Mouse (Mus musculus) neural tube, embryonic 15.5 days (tissue): Measurements from ENCODE around the gene Rabac1. TPM values are rescaled to one million over a fixed set of nuclear protein-coding genes. Genes with fewer than 3 reads are reported as not detected.

Experiments used
- ATAC-seq: fragments of 200-750 bp; cut with Nextera tagmentation; 2 replicates; pipeline ENCODE4 v1.8.0; 2017; ENCODE audit warnings: mild to moderate bottlenecking, moderate TSS enrichment, moderate library complexity; ENCODE audit not compliant: low FRiP score
- H3K27ac ChIP-seq: fragments of 300-500 bp; sonication (generic); replicated peaks from 2 replicates; pipeline ENCODE4 v1.5.1; 2015; ENCODE audit warnings: mild to moderate bottlenecking, inconsistent platforms
- H3K27me3 ChIP-seq: fragments of 300-500 bp; sonication (generic); replicated peaks from 2 replicates; pipeline ENCODE4 v1.6.1; 2015; ENCODE audit warnings: inconsistent platforms
- H3K36me3 ChIP-seq: fragments of 300-500 bp; sonication (generic); 2 replicates; pipeline ENCODE4 v1.6.1; 2015; ENCODE audit warnings: inconsistent platforms
- H3K4me1 ChIP-seq: fragments of 300-500 bp; sonication (generic); 2 replicates; pipeline ENCODE4 v1.6.1; 2015; ENCODE audit warnings: inconsistent platforms
- H3K4me2 ChIP-seq: fragments of 300-500 bp; sonication (generic); 2 replicates; pipeline ENCODE4 v1.6.1; 2015; ENCODE audit warnings: inconsistent platforms, mild to moderate bottlenecking, moderate library complexity
- H3K4me3 ChIP-seq: fragments of 300-500 bp; sonication (generic); replicated peaks from 2 replicates; pipeline ENCODE4 v1.5.1; 2015; ENCODE audit warnings: mild to moderate bottlenecking, inconsistent platforms
- H3K9ac ChIP-seq: fragments of 300-500 bp; sonication (generic); replicated peaks from 2 replicates; pipeline ENCODE4 v1.6.1; 2015; ENCODE audit warnings: mild to moderate bottlenecking, inconsistent platforms
- H3K9me3 ChIP-seq: fragments of 300-500 bp; sonication (generic); replicated peaks from 2 replicates; pipeline ENCODE4 v1.6.1; 2016; ENCODE audit warnings: inconsistent platforms
- WGBS: fragments of 180-500 bp; shearing (Covaris S2); methylation state at CpG from one replicate; pipeline ENCODE4 v1.1.7; 2015; ENCODE audit warnings: mixed read lengths; 5-methylcytosine and 5-hydroxymethylcytosine counted together
- polyA plus RNA-seq: library from polyadenylated mRNA; unstranded; fragments of >200 nt; fragmentation: Nextera tagmentation; extraction: Ambion mirVana; gene quantifications from 2 replicates; pipeline ENCODE4 v1.2.1, GENCODE M21; 2015

Rabac1 gene
- polyA plus RNA-seq, 1 experiment from 2014 or later, result 336 TPM

- no peaks in the 10 kb centered on the region for H3K9me3 ChIP-seq
- 81% methylated on average over 7 of the region's 7 CpGs for WGBS
- peaks cover 66% of the 10 kb centered on the region for H3K36me3 ChIP-seq
- H3K4me3 ChIP-seq, result no peak overlapping the region
- no peaks in the 10 kb centered on the region for H3K27me3 ChIP-seq
- ATAC-seq, result no peak
- H3K27ac ChIP-seq, result no peak overlapping the region
- no peak overlapping the region for H3K9ac ChIP-seq
- peaks cover 2% of the 10 kb centered on the region; the same call in 1 of the 2 replicates for H3K4me1 ChIP-seq
- no peak overlapping the region for H3K4me2 ChIP-seq
These were observed 6.2 kb upstream of the Rabac1 start for GRCm38 (mm10) chr7:24978781-24979180.

- ATAC-seq, result no peak
- Histone ChIP-seq H3K9me3 (no peaks in the 10 kb centered on the region), H3K4me1 (peaks cover 14% of the 10 kb centered on the region), H3K27me3 (no peaks in the 10 kb centered on the region), H3K4me3 (no peak overlapping the region), H3K27ac (no peak overlapping the region), H3K36me3 (peaks cover 28% of the 10 kb centered on the region), H3K4me2 (no peak overlapping the region), H3K9ac (no peak overlapping the region; the same call in 1 of the 2 replicates)
- 29% methylated on average over 9 of the region's 9 CpGs for WGBS
These were observed 2.5 kb upstream of the Rabac1 start for GRCm38 (mm10) chr7:24974893-24975595.

GRCm38 (mm10) chr7:24973902-24974301 is 1.3 kb upstream of the Rabac1 start:
- no peak overlapping the region for H3K4me2 ChIP-seq
- no peak overlapping the region for H3K4me3 ChIP-seq
- WGBS, result 74% methylated on average over 5 of the region's 5 CpGs
- no peak overlapping the region for H3K27ac ChIP-seq
- peaks cover 20% of the 10 kb centered on the region for H3K36me3 ChIP-seq
- ATAC-seq, result no peak
- H3K27me3 ChIP-seq, result no peaks in the 10 kb centered on the region
- H3K4me1 ChIP-seq, result peaks cover 14% of the 10 kb centered on the region
- no peak overlapping the region for H3K9ac ChIP-seq
- H3K9me3 ChIP-seq, result no peaks in the 10 kb centered on the region

- H3K4me3 ChIP-seq, result no peak overlapping the region
- H3K9me3 ChIP-seq, result no peaks in the 10 kb centered on the region
- no peak overlapping the region for H3K9ac ChIP-seq
- no peak overlapping the region for H3K27ac ChIP-seq
- H3K36me3 ChIP-seq, result peaks cover 13% of the 10 kb centered on the region
- H3K4me2 ChIP-seq, result no peak overlapping the region
- H3K27me3 ChIP-seq, result no peaks in the 10 kb centered on the region
- peaks cover 14% of the 10 kb centered on the region for H3K4me1 ChIP-seq
- WGBS, result 83% methylated on average over 4 of the region's 4 CpGs
- ATAC-seq, result no peak
These were observed 654 bp upstream of the Rabac1 start for GRCm38 (mm10) chr7:24973208-24973607.

- WGBS, result 10% methylated on average over 19 of the region's 19 CpGs
These were observed 1.1 kb downstream of the Rabac1 start for GRCm38 (mm10) chr7:24971261-24971971.

GRCm38 (mm10) chr7:24970341-24970740 is 2.2 kb downstream of the Rabac1 start:
- 0 out of 2 replicates have a peak, but pooled peaks cover 3% of the 10 kb centered on the region for H3K36me3 ChIP-seq
- H3K9ac ChIP-seq, result no peak overlapping the region
- 90% methylated on average over 3 of the region's 3 CpGs for WGBS
- ATAC-seq, result no peak
- H3K4me2 ChIP-seq, result no peak overlapping the region
- H3K27ac ChIP-seq, result no peak overlapping the region
- no peak overlapping the region for H3K4me3 ChIP-seq
- peaks cover 14% of the 10 kb centered on the region for H3K4me1 ChIP-seq
- no peaks in the 10 kb centered on the region for H3K9me3 ChIP-seq
- no peaks in the 10 kb centered on the region for H3K27me3 ChIP-seq

More at GRCm38 (mm10) chr7:24971261-24971971, 1.1 kb downstream of the Rabac1 start:
- peaks cover 14% of the 10 kb centered on the region for H3K4me1 ChIP-seq
- no peaks in the 10 kb centered on the region for H3K27me3 ChIP-seq
- no peaks in the 10 kb centered on the region for H3K9me3 ChIP-seq
- H3K4me3 ChIP-seq, result peak overlapping the region; percentile 79
- H3K4me2 ChIP-seq, result peak overlapping the region; percentile 75
- peak overlapping the region; percentile 90 for H3K9ac ChIP-seq
- no peak for ATAC-seq
- H3K36me3 ChIP-seq, result 0 out of 2 replicates have a peak, but pooled peaks cover 3% of the 10 kb centered on the region
- H3K27ac ChIP-seq, result peak overlapping the region; percentile 86

GRCm38 (mm10) chr7:24969805-24970204 is 2.7 kb downstream of the Rabac1 start:
- Histone ChIP-seq H3K4me3 (no peak overlapping the region), H3K36me3 (0 out of 2 replicates have a peak, but pooled peaks cover 3% of the 10 kb centered on the region), H3K27ac (no peak overlapping the region), H3K4me2 (no peak overlapping the region), H3K9ac (no peak overlapping the region), H3K4me1 (peaks cover 12% of the 10 kb centered on the region), H3K9me3 (no peaks in the 10 kb centered on the region), H3K27me3 (no peaks in the 10 kb centered on the region)
- WGBS, result 75% methylated on average over 12 of the region's 12 CpGs
- ATAC-seq, result no peak

GRCm38 (mm10) chr7:24968463-24968862 is 4.1 kb downstream of the Rabac1 start:
- Histone ChIP-seq H3K4me3 (no peak overlapping the region), H3K27ac (no peak overlapping the region), H3K4me1 (peaks cover 12% of the 10 kb centered on the region), H3K4me2 (no peak overlapping the region), H3K9me3 (no peaks in the 10 kb centered on the region), H3K36me3 (0 out of 2 replicates have a peak, but pooled peaks cover 3% of the 10 kb centered on the region), H3K27me3 (no peaks in the 10 kb centered on the region), H3K9ac (no peak overlapping the region)
- no peak for ATAC-seq
- 77% methylated on average over 6 of the region's 6 CpGs for WGBS

GRCm38 (mm10) chr7:24967966-24968365 is 4.6 kb downstream of the Rabac1 start:
- no peak for ATAC-seq
- no peak overlapping the region for H3K4me3 ChIP-seq
- H3K27me3 ChIP-seq, result no peaks in the 10 kb centered on the region
- WGBS, result 85% methylated on average over 8 of the region's 8 CpGs
- H3K36me3 ChIP-seq, result 0 out of 2 replicates have a peak, but pooled peaks cover 3% of the 10 kb centered on the region
- H3K4me2 ChIP-seq, result no peak overlapping the region
- H3K27ac ChIP-seq, result no peak overlapping the region
- no peak overlapping the region for H3K9ac ChIP-seq
- H3K9me3 ChIP-seq, result no peaks in the 10 kb centered on the region
- peaks cover 12% of the 10 kb centered on the region for H3K4me1 ChIP-seq

GRCm38 (mm10) chr7:24964897-24965535 is 7.5 kb downstream of the Rabac1 start:
- no peaks in the 10 kb centered on the region for H3K9me3 ChIP-seq
- no peak overlapping the region for H3K9ac ChIP-seq
- H3K4me2 ChIP-seq, result no peak overlapping the region
- no peaks in the 10 kb centered on the region for H3K27me3 ChIP-seq
- no peak overlapping the region for H3K4me3 ChIP-seq
- 15% methylated on average over 5 of the region's 5 CpGs for WGBS
- no peaks in the 10 kb centered on the region for H3K4me1 ChIP-seq
- H3K27ac ChIP-seq, result no peak overlapping the region
- ATAC-seq, result no peak
- H3K36me3 ChIP-seq, result 0 out of 2 replicates have a peak, but pooled peaks cover 3% of the 10 kb centered on the region

- Histone ChIP-seq H3K27me3 (no peaks in the 10 kb centered on the region), H3K9me3 (no peaks in the 10 kb centered on the region), H3K9ac (no peak overlapping the region), H3K4me2 (no peak overlapping the region), H3K27ac (no peak overlapping the region), H3K4me3 (no peak overlapping the region), H3K36me3 (no peaks in the 10 kb centered on the region), H3K4me1 (no peaks in the 10 kb centered on the region)
- ATAC-seq, result no peak
- WGBS, result 82% methylated on average over 2 of the region's 2 CpGs
These were observed 8.3 kb downstream of the Rabac1 start for GRCm38 (mm10) chr7:24964288-24964687.
